Mouse (Mus musculus): Measurements from ENCODE around the gene Arid4a. TPM values are rescaled to one million over a fixed set of nuclear protein-coding genes. Genes with fewer than 3 reads are reported as not detected.
"Not testable (repeated sequence)": the region's sequence is repeated elsewhere in the genome, so short reads cannot be mapped to it uniquely, and the experiment has no call there.

Gene Arid4a
- polyA plus RNA-seq, 1 experiment = 12.9 TPM

DNA sequence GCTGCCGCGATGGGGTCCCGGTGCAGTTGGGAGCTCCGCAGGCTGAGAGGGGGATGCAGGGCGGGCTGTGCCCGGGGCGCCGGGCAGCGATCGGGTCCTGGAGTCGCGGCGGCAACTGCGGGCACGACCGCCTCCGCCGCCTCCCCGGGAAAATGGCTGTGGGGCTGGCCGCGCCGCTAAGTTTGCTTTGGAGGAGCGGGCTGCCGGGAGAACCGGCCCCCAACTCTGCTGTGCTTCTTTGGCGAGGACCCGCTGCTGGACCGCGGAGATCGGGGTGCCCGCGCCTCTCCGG lies 367 bp downstream of the Arid4a start:
- DNase-seq (ENCODE audit: low spot score) = no peak

DNA sequence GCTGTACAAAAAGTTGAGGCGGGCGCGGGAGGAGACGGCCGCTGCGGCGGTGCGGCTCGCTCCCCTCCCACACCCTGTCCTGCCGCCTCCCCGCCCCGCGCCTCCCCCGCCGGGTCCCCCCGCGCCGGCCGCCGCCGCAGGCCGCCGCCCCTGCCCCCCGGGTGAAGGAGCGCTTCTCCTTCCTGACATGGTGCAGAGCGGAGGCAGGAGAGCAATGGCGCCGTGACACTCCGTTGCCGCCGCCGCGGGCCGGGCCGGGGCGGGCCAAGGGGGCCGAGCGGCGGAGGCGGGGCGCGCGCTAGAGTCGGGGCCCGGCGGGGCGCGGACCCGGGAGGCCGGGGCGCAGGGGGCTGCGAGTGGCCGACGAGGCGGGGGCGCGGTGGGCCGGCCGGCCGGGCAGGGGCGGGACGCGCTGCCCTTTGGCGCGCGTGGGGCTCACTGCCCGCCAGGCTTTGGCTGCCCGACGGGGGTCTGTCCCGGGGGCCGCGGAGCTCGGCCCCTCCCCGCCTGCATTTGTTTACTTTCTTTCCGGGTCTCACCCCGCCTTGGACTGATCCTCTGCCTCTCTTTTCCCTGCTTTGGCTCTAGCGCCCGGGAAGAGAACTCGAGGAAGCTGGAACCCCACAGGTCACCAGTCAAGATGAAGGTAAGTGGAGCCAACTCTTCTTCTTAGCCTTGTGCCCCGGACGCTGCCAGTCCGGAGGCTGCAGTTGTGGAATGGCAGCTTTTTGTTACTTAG lies 882 bp downstream of the Arid4a start:
- DNase-seq (ENCODE audit: low spot score) = peak; percentile 52

DNA sequence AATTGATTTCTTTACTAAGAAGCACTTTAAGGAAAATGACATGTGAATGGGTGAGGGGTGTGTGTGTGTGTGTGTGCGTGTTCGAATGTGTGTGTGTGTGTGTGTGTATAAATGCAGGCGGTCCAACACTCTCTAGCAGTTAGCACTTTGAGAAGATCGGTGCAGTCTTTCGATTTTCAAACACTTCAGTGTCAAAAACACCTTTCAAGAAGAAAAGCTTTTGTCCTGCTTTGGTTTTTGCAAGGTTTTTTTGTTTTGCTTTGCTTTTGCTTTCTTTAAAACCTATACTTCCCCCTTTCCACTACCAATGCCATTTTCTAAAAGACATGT lies 1.4 kb downstream of the Arid4a start:
- no peak for DNase-seq (ENCODE audit: low spot score)

DNA sequence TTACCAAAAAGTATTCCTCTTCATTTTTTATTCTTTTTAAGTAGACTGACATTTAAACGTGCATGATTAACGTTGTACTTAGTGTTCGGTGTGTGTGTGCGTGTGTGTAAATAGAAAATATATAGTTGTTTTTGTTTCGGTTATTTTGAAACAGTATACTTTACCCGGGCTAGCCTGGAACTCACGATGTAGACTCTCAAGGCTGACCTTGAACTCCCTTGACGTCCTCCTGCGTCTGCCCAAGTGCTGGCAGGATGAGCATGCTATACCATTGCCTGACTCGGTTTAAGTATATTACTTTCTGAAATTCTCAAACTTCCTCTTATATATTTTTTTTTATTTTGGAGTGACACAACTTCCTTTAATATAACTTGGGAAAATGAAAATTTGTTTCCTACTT lies 2.0 kb downstream of the Arid4a start:
- no peak for DNase-seq (ENCODE audit: low spot score)

DNA sequence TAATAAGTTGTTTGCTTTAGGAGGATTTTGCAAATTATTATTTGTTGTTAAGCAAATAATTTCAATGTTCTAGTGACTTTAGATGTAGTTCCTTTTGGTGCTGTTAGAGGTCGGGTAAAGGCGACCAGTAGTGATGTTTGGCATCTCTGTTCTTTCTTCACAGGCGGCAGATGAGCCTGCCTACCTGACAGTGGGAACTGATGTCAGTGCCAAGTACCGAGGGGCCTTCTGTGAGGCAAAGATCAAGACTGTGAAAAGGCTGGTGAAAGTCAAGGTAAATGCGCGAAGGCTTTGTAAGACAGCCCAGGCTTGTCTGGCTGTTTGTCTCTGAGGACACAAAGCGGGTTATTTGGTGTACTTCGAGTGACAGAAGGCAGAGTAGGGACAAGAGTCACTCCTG lies 3.4 kb downstream of the Arid4a start:
- DNase-seq (ENCODE audit: low spot score) = no peak

DNA sequence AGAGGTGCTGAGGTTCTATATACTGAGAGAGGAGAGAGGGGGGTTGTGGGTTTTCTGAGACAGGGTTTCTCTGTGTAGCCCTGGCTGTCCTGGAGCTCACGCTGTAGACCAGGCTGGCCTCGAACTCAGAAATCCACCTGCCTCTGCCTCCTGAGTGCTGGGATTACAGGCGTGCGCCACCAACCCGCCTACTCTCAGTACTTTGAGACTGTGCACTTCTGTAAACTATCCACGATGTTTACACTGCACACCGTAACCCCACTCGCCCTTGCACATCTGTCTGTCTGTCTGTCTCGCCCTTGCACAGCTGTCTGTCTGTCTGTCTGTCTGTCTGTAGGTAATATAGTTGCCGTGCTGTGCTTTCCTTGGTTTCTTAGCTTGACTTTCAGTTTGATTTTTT lies 8.6 kb downstream of the Arid4a start:
- no peak for DNase-seq (ENCODE audit: low spot score)

DNA sequence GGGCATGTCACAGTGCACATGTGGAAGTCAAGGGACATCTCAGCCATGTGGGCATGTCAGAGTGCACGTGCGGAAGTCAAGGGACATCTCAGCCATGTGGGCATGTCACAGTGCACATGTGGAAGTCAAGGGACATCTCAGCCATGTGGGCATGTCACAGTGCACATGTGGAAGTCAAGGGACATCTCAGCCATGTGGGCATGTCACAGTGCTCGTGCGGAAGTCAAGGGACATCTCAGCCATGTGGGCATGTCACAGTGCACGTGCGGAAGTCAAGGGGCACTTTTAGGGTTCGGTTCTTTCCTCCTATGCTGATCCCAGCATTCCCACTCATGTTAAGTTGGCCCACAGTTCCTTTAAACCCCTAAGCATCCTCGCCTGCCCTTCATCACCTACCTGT lies 12.5 kb downstream of the Arid4a start:
- not testable (repeated sequence) for DNase-seq (ENCODE audit: low spot score)

DNA sequence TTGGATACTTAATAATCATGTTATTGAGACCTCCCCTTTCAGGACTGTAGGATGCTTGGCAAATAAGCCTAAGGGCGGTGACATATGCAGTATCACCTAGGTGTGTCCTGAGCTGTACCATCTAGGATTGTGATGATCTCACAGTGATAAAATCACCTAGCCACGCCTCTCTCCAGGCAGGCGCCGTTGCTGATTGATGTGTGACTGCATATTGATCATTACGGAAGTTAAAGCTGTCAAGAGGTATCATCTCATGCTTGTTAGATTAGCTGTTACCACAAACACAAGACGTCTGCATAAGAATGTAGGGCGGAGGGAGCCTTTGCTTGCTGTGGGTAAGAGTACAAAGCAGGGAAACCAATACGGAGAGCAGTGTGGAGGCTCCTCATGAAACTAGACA lies 14.5 kb downstream of the Arid4a start:
- DNase-seq (ENCODE audit: low spot score) = no peak

DNA sequence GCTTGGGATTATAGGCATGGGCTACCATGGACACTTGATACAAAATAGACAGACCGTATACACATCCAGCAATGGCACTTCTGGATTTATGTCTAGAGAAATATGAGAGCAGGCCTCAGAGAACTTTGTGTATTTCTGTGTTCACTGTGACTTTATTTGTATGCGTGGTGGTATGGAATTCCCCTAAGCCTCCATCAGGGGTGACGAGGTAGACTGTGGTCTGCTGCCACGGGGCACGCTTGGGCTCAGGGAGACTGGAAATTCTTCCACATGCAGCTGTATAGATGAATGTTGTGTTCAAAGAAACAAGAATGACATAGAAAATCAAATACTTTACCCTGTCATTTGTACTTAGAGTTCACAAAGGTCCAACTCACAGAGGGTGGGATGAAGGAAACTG lies 14.9 kb downstream of the Arid4a start:
- DNase-seq (ENCODE audit: low spot score) = no peak

DNA sequence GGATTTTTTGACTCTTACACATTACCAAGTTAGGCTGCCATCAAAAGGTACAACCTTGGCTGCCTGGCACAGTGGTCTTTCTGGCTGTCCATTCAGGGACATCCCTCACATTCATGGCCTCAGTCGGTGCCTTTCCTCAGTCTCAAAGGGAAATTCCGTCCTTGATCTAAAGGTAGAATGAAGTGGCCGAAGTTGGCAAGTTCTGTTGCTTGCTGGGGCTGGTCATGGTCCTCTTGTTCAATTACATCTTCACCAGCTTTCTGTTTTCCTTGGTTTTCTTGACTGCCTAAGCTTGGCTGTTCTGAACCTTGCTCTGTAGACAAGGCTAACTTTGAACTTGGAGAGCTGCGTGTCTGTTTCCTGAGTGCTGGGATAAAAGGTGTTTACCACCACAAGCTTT lies 20.0 kb downstream of the Arid4a start:
- DNase-seq (ENCODE audit: low spot score) = no peak

DNA sequence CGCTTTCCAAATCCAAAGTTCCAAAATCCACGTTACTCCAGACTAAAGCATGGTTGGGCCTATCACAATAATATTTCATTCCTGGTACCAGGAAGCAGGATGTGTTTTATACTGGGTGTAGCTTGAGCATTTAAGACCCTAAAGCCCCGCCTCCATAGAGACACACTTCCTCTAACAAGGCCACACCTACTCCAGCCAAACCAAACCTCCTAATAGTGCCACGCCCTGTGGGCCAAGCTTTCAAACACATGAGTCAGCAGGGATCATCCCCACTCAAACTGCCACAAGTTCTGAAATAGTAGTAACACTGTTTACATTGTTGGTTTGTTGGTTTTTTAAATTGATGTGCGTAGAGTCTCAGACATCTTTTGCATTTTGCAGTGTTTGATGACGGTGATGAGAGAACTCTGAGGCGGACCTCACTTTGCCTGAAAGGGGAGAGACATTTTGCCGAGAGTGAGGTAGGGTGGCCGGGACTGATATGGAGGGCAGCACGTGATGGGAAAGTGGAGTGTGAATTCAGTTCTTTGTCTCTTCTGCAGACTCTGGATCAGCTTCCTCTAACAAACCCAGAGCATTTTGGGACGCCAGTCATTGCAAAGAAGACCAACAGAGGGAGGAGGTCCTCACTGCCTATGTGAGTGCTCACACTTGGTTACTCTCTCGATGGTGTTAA lies 21.1 kb downstream of the Arid4a start:
- DNase-seq (ENCODE audit: low spot score) = no peak

DNA sequence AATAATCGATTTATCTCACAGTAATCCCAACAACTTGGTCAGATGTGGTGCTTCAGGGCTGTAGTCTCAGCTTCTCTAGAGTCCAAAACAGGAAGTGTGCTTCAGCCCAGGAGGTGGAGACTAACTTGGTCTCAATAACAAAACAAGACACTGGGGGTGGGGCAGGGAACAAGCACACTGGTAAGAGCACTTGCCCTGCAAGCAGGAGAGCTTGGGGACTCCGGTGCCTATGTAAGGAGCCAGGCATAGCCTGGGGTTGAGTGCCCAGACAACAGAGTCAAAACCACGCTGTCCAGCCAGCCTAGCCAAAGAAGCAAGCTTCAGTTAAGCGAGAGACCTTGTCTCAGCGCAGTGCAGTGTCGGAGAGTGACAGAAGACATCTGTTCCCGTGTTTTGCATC lies 24.7 kb downstream of the Arid4a start:
- DNase-seq (ENCODE audit: low spot score) = no peak

DNA sequence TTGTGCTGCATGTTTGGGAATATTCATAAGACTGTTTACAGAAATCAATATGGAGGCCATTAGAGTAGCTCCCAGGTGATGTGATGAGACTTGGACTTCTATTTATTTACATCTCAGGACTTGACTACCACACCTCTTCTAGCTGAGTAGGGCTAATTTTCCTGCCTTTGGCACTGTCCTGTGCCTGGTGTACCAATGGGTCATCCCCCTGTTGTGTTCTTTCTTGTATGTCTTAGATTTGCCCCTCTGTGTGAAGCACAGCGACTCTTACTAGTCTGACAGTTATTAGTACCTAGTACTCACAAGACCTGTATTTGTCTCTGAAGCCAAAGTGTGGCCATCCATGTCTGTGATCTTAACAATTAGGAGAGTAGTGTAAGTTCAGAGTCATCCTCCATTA lies 26.7 kb downstream of the Arid4a start:
- DNase-seq (ENCODE audit: low spot score) = no peak

DNA sequence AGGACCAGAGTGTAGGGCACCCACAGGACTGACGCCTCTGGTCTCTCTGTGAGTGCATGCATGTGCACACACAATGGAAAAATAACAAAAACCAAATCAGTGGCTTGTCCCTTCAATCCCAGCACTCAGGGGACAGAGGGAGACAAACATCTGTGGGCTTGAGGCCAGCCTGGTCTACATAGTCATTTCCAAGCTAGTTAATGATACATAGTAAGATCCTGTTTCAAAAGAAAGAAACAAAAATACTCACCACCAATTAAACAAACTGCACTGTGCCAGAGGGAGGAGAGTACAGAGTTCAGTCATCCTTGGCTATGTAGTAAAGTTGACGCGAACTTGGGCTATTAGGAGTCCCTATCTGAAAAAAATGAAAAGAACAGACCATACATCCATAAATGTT lies 27.8 kb downstream of the Arid4a start:
- no peak for DNase-seq (ENCODE audit: low spot score)

DNA sequence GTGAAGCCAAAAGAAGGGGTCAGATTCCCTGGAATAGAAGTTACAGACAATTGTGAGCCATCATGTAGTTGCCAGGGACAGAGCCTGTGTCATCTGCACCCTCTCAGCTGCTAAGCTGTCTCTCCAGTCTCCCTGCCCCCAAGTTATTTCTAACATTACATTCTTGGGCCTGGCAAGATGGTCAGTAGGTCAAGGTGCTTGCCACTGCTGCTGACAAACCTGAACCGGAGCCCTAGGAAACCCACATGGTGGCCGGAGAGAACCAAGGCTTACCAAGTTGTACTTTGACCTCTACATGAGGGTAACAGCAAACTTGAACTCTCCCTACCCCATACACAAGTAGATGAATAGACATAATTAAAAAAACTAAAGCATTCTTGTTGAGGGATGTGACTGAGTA lies 28.7 kb downstream of the Arid4a start:
- DNase-seq (ENCODE audit: low spot score) = no peak

DNA sequence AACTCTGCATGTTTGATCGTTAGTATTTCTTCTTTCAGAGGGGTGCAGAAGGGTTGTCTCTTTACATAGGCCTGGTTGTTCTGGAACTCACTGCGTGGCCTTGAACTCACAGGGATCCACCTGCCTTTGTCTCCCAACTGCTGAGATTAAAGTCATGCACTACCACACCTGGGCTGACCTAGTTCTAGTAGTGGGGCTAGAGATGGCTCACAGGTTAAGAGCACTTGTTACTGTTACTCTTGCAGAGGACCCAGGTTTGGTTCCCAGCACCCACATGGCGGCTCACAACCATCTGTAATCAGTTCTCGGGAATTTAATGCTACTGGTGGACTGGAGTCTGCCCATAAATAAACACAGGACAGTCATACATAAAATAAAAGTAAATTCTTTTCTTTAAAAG lies 30.7 kb downstream of the Arid4a start:
- DNase-seq (ENCODE audit: low spot score) = no peak

DNA sequence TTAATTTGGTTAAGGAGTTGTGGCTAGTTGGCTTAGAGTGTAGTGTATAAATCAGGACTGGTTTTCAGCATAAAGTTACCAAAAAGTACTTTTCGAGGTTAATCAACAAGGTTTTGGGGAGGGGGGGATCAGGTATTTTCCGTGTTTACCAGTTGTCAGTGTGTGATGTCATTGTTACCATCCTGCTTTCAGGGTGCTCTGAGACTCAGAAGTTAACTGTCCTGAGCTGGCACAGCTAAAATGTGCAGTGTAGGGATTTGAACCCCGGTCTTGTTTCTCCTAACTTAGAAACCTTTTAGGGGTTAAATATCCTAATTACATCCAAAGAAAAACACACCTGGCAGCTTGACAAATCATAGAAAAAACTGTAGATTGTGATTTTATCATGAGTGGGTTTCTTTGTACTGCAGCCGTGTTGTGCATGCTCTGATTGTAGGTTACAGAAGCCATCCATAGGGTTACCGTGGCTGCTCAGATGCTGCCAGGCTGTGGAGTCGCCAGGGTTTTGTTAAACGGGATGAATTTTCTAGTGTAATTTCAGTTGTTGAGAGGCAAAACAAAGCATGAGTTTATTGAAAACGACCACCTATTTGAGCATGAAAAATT lies 31.8 kb downstream of the Arid4a start:
- no peak for DNase-seq (ENCODE audit: low spot score)

DNA sequence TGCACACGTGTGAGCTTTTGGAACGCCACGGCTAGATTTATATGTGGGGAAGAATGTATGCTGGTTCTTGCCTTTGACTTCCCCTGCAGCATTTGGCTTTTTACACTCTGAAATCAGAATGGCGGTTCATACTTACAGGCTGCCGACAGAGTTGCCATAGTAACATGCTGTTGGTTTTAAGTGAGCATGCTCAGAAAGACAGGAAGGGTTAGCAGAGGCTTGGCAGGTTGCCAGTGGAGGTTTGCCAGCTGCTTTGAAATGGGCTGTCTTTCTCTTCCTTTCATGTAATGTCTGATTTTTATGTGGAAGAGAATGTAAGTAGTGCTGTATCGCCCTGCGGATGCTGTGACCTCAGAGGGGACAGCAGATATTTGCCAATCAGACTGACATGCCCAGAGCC lies 32.3 kb downstream of the Arid4a start:
- peak; percentile 58 for DNase-seq (ENCODE audit: low spot score)

DNA sequence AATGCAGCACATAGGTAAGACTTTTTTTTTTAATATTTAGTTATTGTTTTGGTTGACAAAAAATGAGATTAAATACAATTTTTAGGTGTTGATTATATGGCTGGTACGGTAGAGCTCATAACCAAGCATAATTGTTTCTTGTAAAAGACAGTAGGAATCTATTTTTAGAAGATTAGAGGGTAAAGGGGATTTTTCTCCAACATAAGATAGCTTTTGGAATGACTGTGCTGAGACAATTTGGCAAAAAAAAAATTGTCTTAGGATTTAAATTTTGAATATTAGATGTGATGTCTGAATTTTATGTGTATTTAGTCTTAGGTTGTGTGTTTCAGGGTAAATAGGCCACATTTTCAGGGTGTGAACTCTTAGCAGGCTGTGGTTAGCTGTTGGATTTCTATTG lies 32.8 kb downstream of the Arid4a start:
- no peak for DNase-seq (ENCODE audit: low spot score)

DNA sequence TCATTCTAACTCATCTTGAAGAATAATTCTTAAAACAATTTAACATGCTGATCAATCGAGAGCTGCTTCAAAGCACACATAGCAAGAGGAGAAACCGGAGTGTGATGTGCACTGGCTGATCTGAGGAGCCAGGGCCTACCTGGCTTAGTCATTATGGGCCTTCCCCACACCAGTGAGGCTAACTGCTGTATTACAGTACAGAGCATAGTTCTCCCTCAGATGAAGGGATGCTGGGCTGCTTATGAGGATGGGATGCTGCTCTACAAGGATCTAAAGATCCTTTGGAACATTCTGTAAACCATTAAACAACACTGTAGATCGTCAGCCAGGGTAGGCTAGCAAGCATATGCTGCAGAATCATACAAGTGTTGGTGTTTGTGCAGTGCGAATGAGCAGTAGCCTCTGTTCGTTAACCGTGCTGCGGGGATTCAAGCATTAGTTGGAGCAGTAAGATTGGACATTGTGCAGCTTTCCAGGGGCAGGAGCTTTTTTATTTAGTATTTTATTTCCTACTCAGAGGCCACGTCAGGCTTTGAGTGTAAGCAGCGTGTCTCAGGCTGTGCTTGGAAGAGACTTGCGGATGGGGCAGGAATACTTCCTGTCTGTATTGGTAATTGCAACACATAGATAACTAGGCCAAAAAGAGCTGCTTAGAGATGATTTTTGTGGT lies 33.9 kb downstream of the Arid4a start:
- no peak for DNase-seq (ENCODE audit: low spot score)

DNA sequence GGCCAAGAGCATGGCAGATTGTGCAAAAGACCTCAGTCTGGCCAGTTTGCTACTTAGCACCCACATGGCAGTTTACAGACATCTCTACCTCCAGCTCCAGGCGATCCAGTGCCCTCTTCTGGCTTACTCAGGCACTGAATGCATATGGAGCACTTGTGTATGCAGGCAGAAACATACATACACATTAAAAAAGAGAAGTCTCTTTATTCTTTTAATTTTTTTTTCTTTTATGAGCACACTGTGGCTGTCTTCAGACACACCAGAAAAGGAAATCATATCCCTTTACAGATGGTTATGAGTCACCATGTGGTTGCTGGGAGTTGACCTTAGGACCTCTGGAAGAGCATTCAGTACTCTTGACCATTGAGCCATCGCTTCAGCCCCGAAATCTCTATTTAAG lies 35.3 kb downstream of the Arid4a start:
- DNase-seq (ENCODE audit: low spot score) = no peak

DNA sequence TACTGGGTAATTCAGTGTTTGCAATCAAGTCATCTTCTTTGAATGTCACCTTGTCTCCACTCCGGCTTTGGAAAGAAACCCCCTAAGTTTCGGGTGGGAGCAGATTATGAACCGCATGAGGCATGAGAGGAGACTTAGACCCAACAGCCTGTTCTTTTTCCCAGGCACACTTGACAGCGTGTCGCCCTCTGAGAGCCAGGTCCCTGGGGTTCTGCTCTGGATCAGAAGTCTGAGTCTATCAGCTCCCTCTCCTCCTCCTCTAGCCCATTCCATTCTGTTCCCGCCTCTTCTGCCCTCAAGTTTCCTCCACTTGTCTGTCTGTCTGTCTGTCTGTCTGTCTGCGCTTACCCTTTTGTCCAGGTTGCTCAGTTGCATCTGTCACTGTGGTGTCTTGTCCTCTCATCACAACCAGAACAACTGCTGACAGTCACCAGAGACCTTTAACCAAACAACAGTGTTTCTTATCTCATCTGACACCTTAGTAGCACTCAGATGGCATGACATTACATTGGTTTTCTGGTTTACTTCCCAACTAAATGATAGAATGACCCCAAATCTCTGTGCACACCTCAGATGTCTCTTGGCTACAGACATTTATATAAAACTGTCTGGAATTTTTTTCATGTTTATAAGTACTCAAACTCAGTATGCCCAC lies 36.7 kb downstream of the Arid4a start:
- DNase-seq (ENCODE audit: low spot score) = no peak

DNA sequence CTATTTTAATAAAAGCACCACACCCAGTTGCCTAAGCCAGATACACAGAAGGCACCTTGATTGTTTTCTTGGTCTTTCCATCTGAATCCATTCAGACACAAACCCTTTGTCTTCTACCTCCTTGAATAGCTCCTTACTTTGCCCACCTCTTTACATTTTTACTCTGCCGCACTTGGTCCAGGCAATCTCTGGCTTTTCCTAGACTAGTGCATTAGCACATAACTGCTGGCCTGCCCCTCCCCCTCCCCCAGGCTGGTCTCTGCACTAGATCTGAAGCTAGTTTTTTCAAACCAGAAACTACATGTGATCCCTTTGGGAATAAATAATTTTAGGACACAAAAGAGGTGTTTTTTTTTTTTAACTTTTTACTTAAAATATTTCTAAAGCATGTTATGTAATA lies 37.2 kb downstream of the Arid4a start:
- no peak for DNase-seq (ENCODE audit: low spot score)

Data from urinary bladder, adult 2 months (tissue).